Mouse (Mus musculus): ENCODE measurements around the gene Gm5767. TPM values are rescaled to one million over a fixed set of nuclear protein-coding genes. Genes with fewer than 3 reads are reported as not detected.
"Not testable (repeated sequence)": the region's sequence is repeated elsewhere in the genome, so short reads cannot be mapped to it uniquely, and the experiment has no call there.

Gm5767 gene
- polyA plus RNA-seq, 1 experiment from 2014 or later = not detected

DNA sequence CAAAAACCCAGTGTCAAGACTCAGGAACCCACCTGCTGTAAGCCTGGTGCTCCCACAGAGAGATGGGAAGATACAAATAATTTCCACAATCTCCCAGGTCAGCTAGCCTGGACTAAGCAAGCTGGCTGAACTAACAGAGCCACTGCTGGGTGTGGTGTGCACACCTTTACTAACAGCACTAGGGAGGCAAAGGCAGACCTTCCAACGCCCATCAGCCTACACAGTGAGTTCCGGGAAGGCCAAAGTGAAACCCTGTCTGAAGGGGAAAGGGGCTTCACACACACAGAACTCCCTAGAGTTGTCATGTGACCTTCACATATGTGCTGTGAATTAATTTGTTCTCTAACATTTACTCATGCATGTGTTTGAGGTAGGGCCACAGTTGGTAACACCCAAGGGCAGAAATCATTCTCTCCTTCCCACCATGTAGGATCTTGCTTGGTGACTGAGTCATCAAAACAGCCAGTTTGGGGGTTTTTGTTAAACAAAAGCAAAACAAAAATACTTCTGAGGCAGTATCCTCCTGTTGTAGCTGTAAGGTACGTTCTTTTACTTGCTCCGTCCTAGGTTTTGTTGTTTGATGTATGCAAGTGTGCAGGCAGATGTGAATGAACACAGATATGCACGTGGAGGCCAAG is 47.7 kb downstream of the Gm5767 start:
- Histone ChIP-seq H3K36me3 (ENCODE audit: control insufficient read depth, insufficient read depth, low read length) (no peaks in the 10 kb centered on the region), H3K27ac (replicated peaks; ENCODE audit: low read depth, low read length) (no peak overlapping the region), H3K9ac (ENCODE audit: low read depth, low read length) (no peak overlapping the region), H3K27me3 (replicated peaks; ENCODE audit: control insufficient read depth, insufficient read depth, low read length) (no peaks in the 10 kb centered on the region), H3K4me3 (ENCODE audit: low read depth, low read length) (no peak overlapping the region), H3K4me2 (ENCODE audit: low read depth, low read length) (no peak overlapping the region), H3K9me3 (ENCODE audit: control insufficient read depth, low read length) (no peaks in the 10 kb centered on the region), H3K4me1 (ENCODE audit: control insufficient read depth, insufficient read depth, low read length) (peaks cover 14% of the 10 kb centered on the region; the same call in 1 of the 2 replicates)
- DNase-seq (ENCODE audit: low spot score) = no peak
- ATAC-seq (ENCODE audit: low read depth) = no peak
- WGBS = 85% methylated on average over 5 of the region's 5 CpGs

DNA sequence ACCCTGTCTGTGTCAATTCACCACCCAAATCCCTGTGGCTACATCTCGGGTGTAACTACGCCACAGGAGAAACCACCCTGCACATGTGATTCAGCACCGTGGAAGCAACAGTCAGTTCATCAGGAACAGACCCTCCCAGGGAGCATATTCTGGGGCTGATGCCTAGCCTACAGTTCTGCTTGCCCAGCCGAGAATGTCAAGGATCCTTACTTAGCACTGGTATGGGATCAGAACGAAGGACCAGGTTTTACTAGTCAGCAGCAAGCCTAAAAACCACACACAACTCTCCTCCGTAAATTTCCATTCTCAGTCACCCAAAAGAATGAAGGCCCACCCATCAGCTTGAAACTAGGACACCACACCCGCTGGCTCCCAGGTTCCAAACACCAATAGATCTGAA is 51.1 kb downstream of the Gm5767 start:
- H3K4me2 ChIP-seq (ENCODE audit: low read depth, low read length) = no peak overlapping the region
- no peak overlapping the region for H3K9ac ChIP-seq (ENCODE audit: low read depth, low read length)
- H3K36me3 ChIP-seq (ENCODE audit: control insufficient read depth, insufficient read depth, low read length) = no peaks in the 10 kb centered on the region
- ATAC-seq (ENCODE audit: low read depth) (no peak), DNase-seq (ENCODE audit: low spot score) (no peak)
- peaks cover 31% of the 10 kb centered on the region for H3K4me1 ChIP-seq (ENCODE audit: control insufficient read depth, insufficient read depth, low read length)
- no peak overlapping the region for H3K27ac ChIP-seq (replicated peaks; ENCODE audit: low read depth, low read length)
- no peak overlapping the region for H3K4me3 ChIP-seq (ENCODE audit: low read depth, low read length)
- H3K27me3 ChIP-seq (replicated peaks; ENCODE audit: control insufficient read depth, insufficient read depth, low read length) = no peaks in the 10 kb centered on the region
- WGBS = 73% methylated on average over 7 of the region's 7 CpGs
- no peaks in the 10 kb centered on the region for H3K9me3 ChIP-seq (ENCODE audit: control insufficient read depth, low read length)

DNA sequence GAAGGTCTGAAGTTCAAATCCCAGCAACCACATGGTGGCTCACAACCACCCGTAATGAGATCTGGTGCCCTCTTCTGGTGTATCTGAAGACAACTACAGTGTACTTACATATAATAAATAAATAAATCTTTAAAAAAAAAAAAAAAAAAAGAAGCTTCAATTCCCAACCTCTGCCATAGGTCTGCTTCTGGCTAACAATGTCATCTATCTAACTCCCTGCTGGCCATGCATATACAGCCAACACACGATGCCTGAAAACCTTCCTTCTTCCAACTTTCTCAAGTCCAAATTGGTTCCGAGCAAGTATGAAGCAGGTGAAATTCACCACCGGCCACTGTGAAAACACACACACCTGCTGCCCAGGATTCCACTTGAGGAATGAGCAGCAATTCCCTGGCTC is 51.9 kb downstream of the Gm5767 start:
- H3K36me3 ChIP-seq (ENCODE audit: control insufficient read depth, insufficient read depth, low read length) = not testable (repeated sequence)
- H3K4me1 ChIP-seq (ENCODE audit: control insufficient read depth, insufficient read depth, low read length) = peaks cover 37% of the 10 kb centered on the region

More for the DNA sequence above, 51.9 kb downstream of the Gm5767 start:
- not testable (repeated sequence) for H3K27me3 ChIP-seq (replicated peaks; ENCODE audit: control insufficient read depth, insufficient read depth, low read length); H3K9ac ChIP-seq (ENCODE audit: low read depth, low read length); H3K27ac ChIP-seq (replicated peaks; ENCODE audit: low read depth, low read length); H3K4me3 ChIP-seq (ENCODE audit: low read depth, low read length); H3K9me3 ChIP-seq (ENCODE audit: control insufficient read depth, low read length); DNase-seq (ENCODE audit: low spot score); H3K4me2 ChIP-seq (ENCODE audit: low read depth, low read length); ATAC-seq (ENCODE audit: low read depth)
- 93% methylated on average over 3 of the region's 4 CpGs for WGBS

Other genes with a start within 250 kb of the Gm5767 start
- 27.2 and 28.6 TPM in 2 replicates for gene Mettl22, start 210.0 kb upstream of the Gm5767 start, polyA plus RNA-seq (2014; fragmentation: Nextera tagmentation; extraction: Ambion mirVana)
- 18.0 and 20.6 TPM in 2 replicates for gene Abat, start 167.3 kb upstream of the Gm5767 start, polyA plus RNA-seq (2014; fragmentation: Nextera tagmentation; extraction: Ambion mirVana)
- gene Pmm2, start 43.1 kb upstream of the Gm5767 start, polyA plus RNA-seq (2014; fragmentation: Nextera tagmentation; extraction: Ambion mirVana) = 42.4 and 47.5 TPM in 2 replicates
- gene Tmem186, start 43.1 kb upstream of the Gm5767 start, polyA plus RNA-seq (2014; fragmentation: Nextera tagmentation; extraction: Ambion mirVana) = 11.4 and 14.1 TPM in 2 replicates
- 29.2 and 32.1 TPM in 2 replicates for gene Carhsp1, start 8.6 kb upstream of the Gm5767 start, polyA plus RNA-seq (2014; fragmentation: Nextera tagmentation; extraction: Ambion mirVana)
- 35.7 and 39.2 TPM in 2 replicates for gene Usp7, start 111.5 kb downstream of the Gm5767 start, polyA plus RNA-seq (2014; fragmentation: Nextera tagmentation; extraction: Ambion mirVana)
- 16.5 and 22.1 TPM in 2 replicates for gene 1810013L24Rik, start 149.3 kb downstream of the Gm5767 start, polyA plus RNA-seq (2014; fragmentation: Nextera tagmentation; extraction: Ambion mirVana)